Mouse (Mus musculus) heart, embryonic 12.5 days (tissue): ENCODE data around the gene Nme6. TPM values are rescaled to one million over a fixed set of nuclear protein-coding genes. Genes with fewer than 3 reads are reported as not detected.
A peak's percentile ranks its signal among the peaks of the same experiment; 100 is the strongest.
"Not testable (repeated sequence)": the region's sequence is repeated elsewhere in the genome, so short reads cannot be mapped to it uniquely, and the experiment has no call there.

Experiments
- ATAC-seq: fragments of 200-750 bp; cut with Nextera tagmentation; 2 replicates; pipeline ENCODE4 v1.8.0; 2017; ENCODE audit warnings: moderate TSS enrichment, moderate library complexity; ENCODE audit not compliant: insufficient number of reproducible peaks, low FRiP score
- H3K27ac ChIP-seq: fragments of 300-500 bp; sonication (generic); 2 replicates; pipeline ENCODE4 v1.5.1; 2016; ENCODE audit warnings: mild to moderate bottlenecking, moderate library complexity; ENCODE audit not compliant: poor library complexity, severe bottlenecking
- H3K27me3 ChIP-seq: fragments of 300-500 bp; sonication (generic); replicated peaks from 2 replicates; pipeline ENCODE4 v1.6.1; 2016; ENCODE audit warnings: mild to moderate bottlenecking, moderate library complexity
- H3K36me3 ChIP-seq: fragments of 300-500 bp; sonication (generic); 2 replicates; pipeline ENCODE4 v1.6.1; 2016; ENCODE audit warnings: mild to moderate bottlenecking, moderate library complexity
- H3K4me1 ChIP-seq: fragments of 300-500 bp; sonication (generic); replicated peaks from 2 replicates; pipeline ENCODE4 v1.6.1; 2016; ENCODE audit warnings: mild to moderate bottlenecking
- H3K4me2 ChIP-seq: fragments of 300-500 bp; sonication (generic); 2 replicates; pipeline ENCODE4 v1.6.1; 2016; ENCODE audit warnings: mild to moderate bottlenecking, moderate library complexity
- H3K4me3 ChIP-seq: fragments of 300-500 bp; sonication (generic); 2 replicates; pipeline ENCODE4 v1.5.1; 2016; ENCODE audit warnings: mild to moderate bottlenecking
- H3K9ac ChIP-seq: fragments of 300-500 bp; sonication (generic); 2 replicates; pipeline ENCODE4 v1.6.1; 2016; ENCODE audit warnings: mild to moderate bottlenecking, moderate library complexity
- H3K9me3 ChIP-seq: fragments of 300-500 bp; sonication (generic); replicated peaks from 2 replicates; pipeline ENCODE4 v1.6.1; 2016; ENCODE audit warnings: mild to moderate bottlenecking, moderate library complexity
- WGBS: fragments of 180-500 bp; shearing (Covaris S2); methylation state at CpG from one replicate; pipeline ENCODE4 v1.1.7; 2016; 5-methylcytosine and 5-hydroxymethylcytosine counted together
- polyA plus RNA-seq: library from polyadenylated mRNA; unstranded; fragments of >200 nt; fragmentation: Nextera tagmentation; extraction: Ambion mirVana; gene quantifications from 2 replicates; pipeline ENCODE4 v1.2.1, GENCODE M21; 2016

Nme6 gene
- 55.7 and 60.5 TPM in 2 replicates for polyA plus RNA-seq

DNA sequence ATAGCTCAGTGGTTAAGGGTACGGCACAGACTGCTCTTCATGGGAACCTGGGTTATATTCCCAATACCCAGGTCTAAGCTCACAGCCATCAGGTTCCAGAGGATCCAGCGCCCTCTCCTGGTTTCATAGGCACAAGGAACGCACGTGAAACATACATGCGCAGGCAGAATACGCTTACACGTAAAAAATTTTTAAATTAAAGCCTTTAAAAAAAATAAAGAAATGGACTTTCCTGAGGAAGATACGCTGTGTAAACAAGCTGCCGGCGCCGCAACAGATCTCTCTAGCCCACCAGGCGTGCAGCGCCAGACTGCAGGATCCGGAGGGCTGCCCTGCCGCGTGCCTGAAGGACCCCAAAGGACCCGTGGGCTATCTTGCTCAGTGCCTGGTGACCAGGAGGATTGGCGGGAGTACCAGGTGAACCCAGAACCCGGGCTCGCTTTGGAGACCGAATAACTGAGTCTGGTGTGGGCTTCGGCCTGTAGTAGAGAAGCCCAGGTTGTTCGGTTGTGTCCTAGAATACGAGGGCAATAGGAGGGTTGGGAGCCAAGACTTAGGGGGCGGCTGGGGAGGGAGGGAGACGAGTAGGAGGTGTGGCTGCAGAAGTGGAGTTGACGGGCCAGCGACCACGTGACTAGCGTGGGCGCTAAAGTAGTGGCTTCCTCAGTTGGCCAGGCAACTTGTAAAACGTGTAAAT is at the start of gene Nme6:
TSS of gene Nme6 (plus strand) at position 359 of the 697 bp plus-strand sequence.
- Histone ChIP-seq H3K27me3 (no peaks in the 10 kb centered on the region), H3K4me1 (peaks cover 7% of the 10 kb centered on the region), H3K9me3 (no peaks in the 10 kb centered on the region), H3K4me2 (peak within 1 kb of the TSS; percentile 91), H3K4me3 (peak within 1 kb of the TSS; percentile 52), H3K9ac (peak within 1 kb of the TSS; percentile 75), H3K27ac (peak within 1 kb of the TSS; percentile 13; the same call in 1 of the 2 replicates), H3K36me3 (peaks cover 27% of the 10 kb centered on the region)
- peak; percentile 95 for ATAC-seq
- WGBS, result under 1% methylated on average over 32 of the region's 32 CpGs

DNA sequence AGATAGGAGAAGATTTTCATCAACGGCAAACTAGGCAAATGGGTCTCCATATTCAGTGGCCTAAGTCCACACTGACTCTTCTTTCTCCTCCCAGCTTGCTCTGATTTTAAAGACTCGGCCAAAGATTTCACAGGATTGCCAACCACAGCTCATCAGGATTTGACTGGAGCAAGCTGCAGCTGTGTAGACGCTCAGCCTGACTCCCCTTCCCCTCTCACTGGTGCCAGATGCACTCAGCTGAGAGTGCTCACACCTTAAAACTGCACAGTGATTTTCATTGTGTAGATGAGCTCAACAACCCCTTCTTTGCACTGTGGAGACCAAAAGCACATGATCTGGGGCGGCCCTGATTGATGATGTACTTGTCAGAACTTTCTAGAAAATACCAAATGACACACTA is 42.0 kb upstream of the Nme6 start, which contains the start of gene Fbxw27:
TSS of gene Fbxw27 (minus strand) at position 101 of the 400 bp plus-strand sequence.
- not testable (repeated sequence) for H3K27me3 ChIP-seq, H3K9me3 ChIP-seq, H3K4me3 ChIP-seq, H3K4me1 ChIP-seq, ATAC-seq, H3K27ac ChIP-seq, H3K9ac ChIP-seq, H3K4me2 ChIP-seq, H3K36me3 ChIP-seq
- WGBS, result 71% methylated on average over 4 of the region's 4 CpGs

DNA sequence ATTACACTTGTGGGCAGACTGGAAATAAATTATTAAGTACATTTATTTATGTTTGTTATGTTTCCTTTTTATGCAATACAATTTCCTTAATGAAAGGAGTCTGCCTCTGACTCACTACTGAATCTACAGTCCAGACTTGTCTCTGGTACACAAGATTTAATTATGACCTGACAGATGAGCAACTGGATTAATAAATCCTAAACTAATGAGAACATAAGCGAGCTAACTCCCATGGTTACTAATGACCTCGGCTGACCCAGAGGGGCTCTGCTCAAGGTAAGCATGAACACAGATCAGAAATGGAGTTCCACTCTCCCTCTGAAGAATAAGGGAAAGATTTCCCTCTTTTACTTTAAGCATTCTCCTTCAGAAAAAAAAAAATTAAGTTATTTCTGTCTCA is 37.3 kb upstream of the Nme6 start:
- Histone ChIP-seq H3K9me3 (no peaks in the 10 kb centered on the region), H3K4me3 (no peak overlapping the region), H3K4me1 (no peaks in the 10 kb centered on the region), H3K4me2 (no peak overlapping the region), H3K9ac (no peak overlapping the region), H3K27me3 (no peaks in the 10 kb centered on the region), H3K27ac (no peak overlapping the region), H3K36me3 (no peaks in the 10 kb centered on the region)
- no peak for ATAC-seq
- WGBS, result 82% methylated on average over 2 of the region's 2 CpGs

DNA sequence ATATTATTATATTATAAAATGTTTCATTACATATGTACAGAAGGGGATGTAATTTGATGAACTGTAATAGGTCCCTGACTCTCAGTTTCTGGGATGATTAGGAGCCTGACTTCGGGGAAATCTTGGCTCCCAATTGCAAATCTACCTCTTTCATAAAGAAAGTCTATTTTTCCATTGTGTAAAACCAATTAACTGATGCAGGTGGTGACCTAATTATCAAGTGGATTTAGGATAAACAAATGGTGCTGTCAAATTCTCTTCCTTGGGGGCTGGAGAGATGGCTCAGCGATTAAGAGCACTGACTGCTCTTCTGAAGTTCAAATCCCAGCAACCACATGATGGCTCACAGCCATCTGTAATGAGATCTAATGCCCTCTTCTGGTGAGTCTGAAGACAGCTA is 36.7 kb upstream of the Nme6 start:
- no peaks in the 10 kb centered on the region for H3K9me3 ChIP-seq
- H3K27me3 ChIP-seq, result no peaks in the 10 kb centered on the region
- H3K27ac ChIP-seq, result no peak overlapping the region
- H3K4me1 ChIP-seq, result no peaks in the 10 kb centered on the region
- H3K9ac ChIP-seq, result no peak overlapping the region
- no peak for ATAC-seq
- 75% methylated on average over 2 of the region's 2 CpGs for WGBS
- H3K4me2 ChIP-seq, result no peak overlapping the region
- no peaks in the 10 kb centered on the region for H3K36me3 ChIP-seq
- H3K4me3 ChIP-seq, result no peak overlapping the region

DNA sequence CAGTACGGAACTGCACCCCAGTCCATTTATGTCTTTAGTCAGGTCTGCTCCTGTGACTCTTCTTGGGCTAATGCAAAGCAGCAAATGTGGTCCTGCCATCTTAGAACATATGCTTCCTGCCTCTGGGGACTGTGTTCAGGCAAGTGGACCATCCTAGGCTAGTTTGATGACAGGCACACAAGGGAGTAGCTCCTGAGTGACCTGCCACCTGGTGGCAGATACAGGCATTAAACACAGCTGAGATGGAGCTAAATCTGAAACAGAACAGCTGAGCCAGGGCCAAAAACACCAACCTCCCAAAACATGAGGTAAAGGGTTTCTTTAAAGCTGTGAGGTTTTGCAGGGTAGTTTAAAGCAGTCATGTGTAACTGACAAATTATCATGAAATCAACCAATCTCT is 34.5 kb upstream of the Nme6 start:
- H3K4me1 ChIP-seq, result no peaks in the 10 kb centered on the region
- no peak overlapping the region for H3K27ac ChIP-seq
- WGBS, result 89% methylated on average over 1 of the region's 1 CpGs
- no peak overlapping the region for H3K9ac ChIP-seq
- no peak overlapping the region for H3K4me3 ChIP-seq
- no peak for ATAC-seq
- no peaks in the 10 kb centered on the region for H3K36me3 ChIP-seq
- H3K27me3 ChIP-seq, result no peaks in the 10 kb centered on the region
- H3K9me3 ChIP-seq, result no peaks in the 10 kb centered on the region
- no peak overlapping the region for H3K4me2 ChIP-seq

DNA sequence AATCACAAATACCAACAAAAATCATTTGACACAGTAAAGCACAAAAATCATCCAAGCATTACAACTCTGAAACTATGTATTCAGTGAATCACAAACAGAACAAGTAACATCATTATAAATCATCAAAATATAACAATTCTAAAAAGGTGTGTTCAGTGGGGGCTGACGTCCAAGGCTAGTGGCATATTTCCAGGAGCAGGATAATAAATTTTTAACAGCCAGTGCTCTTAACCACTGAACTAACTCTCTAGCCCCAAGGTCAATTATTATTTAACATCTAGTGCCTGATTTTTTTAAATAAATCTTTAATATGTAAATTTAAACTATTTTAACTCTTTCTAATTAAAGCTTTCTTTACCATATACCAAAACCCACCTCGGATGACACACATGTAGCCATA is 27.0 kb upstream of the Nme6 start:
- H3K4me3 ChIP-seq, H3K9me3 ChIP-seq, H3K9ac ChIP-seq, ATAC-seq, H3K36me3 ChIP-seq, H3K4me2 ChIP-seq, H3K27ac ChIP-seq, H3K4me1 ChIP-seq, H3K27me3 ChIP-seq: not testable (repeated sequence)
- WGBS, result 84% methylated on average over 2 of the region's 2 CpGs

DNA sequence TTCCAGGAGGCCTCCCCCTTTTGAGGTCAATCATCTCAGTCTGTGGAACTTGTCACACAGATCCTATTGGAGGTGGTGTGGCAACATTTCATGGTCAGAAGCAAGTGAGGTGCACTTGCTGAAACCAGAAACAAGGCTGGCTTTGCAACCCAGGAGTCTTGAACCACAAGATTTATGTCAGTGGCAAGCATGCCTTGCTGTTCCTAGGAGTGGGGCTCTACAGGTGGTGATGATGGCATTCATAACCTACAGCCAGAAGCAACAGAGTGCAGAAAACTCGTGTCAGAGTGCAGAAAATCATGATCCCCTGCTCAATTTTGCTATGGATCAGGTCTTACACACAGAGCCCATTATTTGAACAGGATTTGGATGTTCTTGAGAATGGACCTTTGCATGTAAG is 26.3 kb upstream of the Nme6 start:
- Histone ChIP-seq H3K4me2 (no peak overlapping the region), H3K36me3 (no peaks in the 10 kb centered on the region), H3K9ac (no peak overlapping the region), H3K27ac (no peak overlapping the region), H3K4me1 (no peaks in the 10 kb centered on the region), H3K9me3 (no peaks in the 10 kb centered on the region), H3K4me3 (no peak overlapping the region), H3K27me3 (no peaks in the 10 kb centered on the region)
- WGBS, result 43% methylated on average over 1 of the region's 1 CpGs
- no peak for ATAC-seq

DNA sequence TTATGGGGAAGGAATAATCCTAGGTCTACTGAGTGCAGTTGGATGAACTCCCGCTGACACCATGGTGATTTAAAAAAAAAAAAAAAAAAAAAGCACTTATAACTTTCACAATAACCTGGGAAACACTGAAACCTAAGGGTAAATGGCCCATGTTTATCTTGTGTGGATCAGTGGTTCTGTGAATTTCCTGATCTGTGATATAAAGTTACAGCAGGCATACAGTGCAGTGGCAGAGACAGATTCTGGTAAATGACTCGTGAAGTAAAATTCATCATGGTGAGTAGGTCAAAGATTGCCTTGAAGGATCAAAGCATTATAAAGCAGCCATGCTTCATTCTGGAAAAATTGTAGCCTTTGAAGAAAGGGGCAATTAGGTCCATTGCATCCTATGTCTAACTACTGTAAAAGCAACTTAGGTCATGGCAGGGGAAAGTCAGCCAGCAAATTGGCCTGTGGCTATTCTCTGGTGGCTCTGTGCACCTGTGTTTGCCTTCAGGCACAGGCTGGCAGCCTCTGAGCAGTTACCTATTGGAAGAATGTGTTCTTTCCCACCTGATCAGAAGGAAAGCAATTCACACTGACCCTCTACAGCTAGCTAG is 25.8 kb upstream of the Nme6 start:
- H3K27me3 ChIP-seq, result no peaks in the 10 kb centered on the region
- no peak overlapping the region for H3K4me3 ChIP-seq
- no peaks in the 10 kb centered on the region for H3K4me1 ChIP-seq
- no peaks in the 10 kb centered on the region for H3K9me3 ChIP-seq
- no peaks in the 10 kb centered on the region for H3K36me3 ChIP-seq
- H3K4me2 ChIP-seq, result no peak overlapping the region
- 77% methylated on average over 2 of the region's 2 CpGs for WGBS
- H3K9ac ChIP-seq, result no peak overlapping the region
- H3K27ac ChIP-seq, result no peak overlapping the region
- ATAC-seq, result no peak

DNA sequence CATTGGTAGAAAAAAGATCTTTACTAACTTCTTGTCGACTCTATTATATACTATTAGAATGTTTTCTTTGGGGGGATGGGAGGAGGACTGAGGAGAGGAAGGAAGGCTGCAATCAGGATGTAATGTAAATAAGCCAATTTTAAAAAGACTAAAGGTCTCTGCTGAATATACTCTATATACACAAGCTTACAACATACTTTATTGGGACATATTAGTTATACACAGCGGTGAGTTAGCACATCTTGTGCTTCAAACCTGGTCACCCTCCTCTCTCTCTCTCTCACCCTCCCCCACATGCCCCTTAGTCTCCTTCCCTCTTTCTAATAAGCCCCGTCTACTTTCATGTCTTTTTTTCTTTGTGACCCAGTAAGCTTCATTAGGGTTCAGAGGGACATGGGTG is 24.7 kb upstream of the Nme6 start:
- H3K4me3 ChIP-seq, result no peak overlapping the region
- H3K27me3 ChIP-seq, result no peaks in the 10 kb centered on the region
- H3K27ac ChIP-seq, result no peak overlapping the region
- H3K4me1 ChIP-seq, result no peaks in the 10 kb centered on the region; the same call in 1 of the 2 replicates
- 44% methylated on average over 3 of the region's 3 CpGs for WGBS
- ATAC-seq, result no peak
- H3K36me3 ChIP-seq, result no peaks in the 10 kb centered on the region
- no peak overlapping the region for H3K9ac ChIP-seq
- no peaks in the 10 kb centered on the region for H3K9me3 ChIP-seq
- no peak overlapping the region for H3K4me2 ChIP-seq

DNA sequence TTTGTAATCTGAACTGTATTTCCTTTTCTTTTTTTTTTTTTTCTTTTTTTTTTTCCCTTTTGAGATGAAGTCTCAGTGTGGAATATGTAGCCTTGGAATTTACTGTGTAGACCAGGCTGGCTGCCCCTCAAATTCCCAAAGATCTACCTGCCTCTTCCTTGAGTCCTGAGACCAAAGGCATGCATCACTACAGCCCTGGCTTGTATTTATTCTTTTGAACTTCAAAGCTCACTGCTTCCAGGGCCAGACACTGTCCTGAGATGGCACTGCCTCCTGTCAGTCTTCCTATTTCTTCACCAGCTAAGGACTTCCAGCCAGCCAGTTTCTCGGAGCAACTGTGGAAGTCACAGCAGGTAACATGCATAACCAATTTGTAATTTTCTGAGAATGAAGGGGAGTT is 20.6 kb upstream of the Nme6 start, which contains the start of gene Spink8:
TSS of gene Spink8 (plus strand) at position 301 of the 400 bp plus-strand sequence.
- Histone ChIP-seq H3K9me3 (no peaks in the 10 kb centered on the region), H3K27ac (no peak within 1 kb of the TSS), H3K9ac (no peak within 1 kb of the TSS), H3K4me3 (no peak within 1 kb of the TSS), H3K4me1 (peaks cover 9% of the 10 kb centered on the region), H3K4me2 (no peak within 1 kb of the TSS), H3K27me3 (no peaks in the 10 kb centered on the region), H3K36me3 (no peaks in the 10 kb centered on the region)
- no peak for ATAC-seq
- 60% methylated on average over 1 of the region's 1 CpGs for WGBS

DNA sequence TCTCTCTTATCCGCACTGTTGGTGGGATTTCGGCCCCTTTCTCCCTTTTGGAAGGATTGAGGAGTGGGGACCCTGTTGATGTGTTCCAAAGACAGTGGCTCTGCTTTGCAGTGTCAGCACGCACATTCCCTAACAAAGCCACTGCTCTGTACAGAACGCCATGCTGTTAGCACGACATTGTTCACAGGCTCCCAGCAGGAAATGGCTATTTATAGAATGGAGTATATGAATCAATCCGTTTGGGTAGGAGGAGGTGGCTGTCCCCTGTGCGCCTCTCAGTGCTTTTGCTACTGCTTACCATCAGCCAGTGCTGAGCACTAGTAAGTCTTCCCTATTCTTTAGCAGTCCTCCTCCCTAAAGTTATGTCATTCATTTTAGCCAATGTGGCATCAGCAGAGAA is 19.1 kb upstream of the Nme6 start:
- Histone ChIP-seq H3K9ac (no peak overlapping the region), H3K4me2 (peak overlapping the region; percentile 31; the same call in 1 of the 2 replicates), H3K27ac (peak overlapping the region; percentile 47; the same call in 1 of the 2 replicates), H3K9me3 (no peaks in the 10 kb centered on the region), H3K4me3 (no peak overlapping the region), H3K36me3 (no peaks in the 10 kb centered on the region), H3K4me1 (peaks cover 9% of the 10 kb centered on the region), H3K27me3 (no peaks in the 10 kb centered on the region)
- WGBS, result 36% methylated on average over 7 of the region's 7 CpGs
- ATAC-seq, result peak; percentile 61; the same call in 1 of the 2 replicates
